In genomic region chr14:55024236-55024635, GRCm38 (mm10) we compare ENCODE assay signal across 9 mouse cellular contexts. TPM values are rescaled to one million over a fixed set of nuclear protein-coding genes. Genes with fewer than 3 reads are reported as not detected.
DNase-seq lines count a peak whose midpoint lies in the region; ATAC-seq and TF ChIP-seq lines count a peak whose summit lies in the region.
"Had no signal": no experiment of that assay in that cellular context is flagged by ENCODE, and none has a peak within 500 bp of the region (broad histone marks: within the 10 kb centered on the region; RNA-seq: fewer than 3 reads in every experiment).

No protein-coding gene starts in this region.

- in situ Hi-C loops in ES-E14 (cut with MboI; ENCODE audit: low sequenced_read_pairs in 2 of 2, unreplicated experiment in 2 of 2): no loop called here

- no peak overlapping the region for H3K4me2 ChIP-seq in kidney, embryonic 14.5 days (replicated peaks; ENCODE audit: low read depth, low read length)
- no peak overlapping the region for H3K4me2 ChIP-seq in midbrain, embryonic 16.5 days (ENCODE audit: low read length)
- H3K4me2 ChIP-seq: midbrain, embryonic 12.5 days had no signal

- H3K27me3 ChIP-seq in kidney, embryonic 14.5 days (ENCODE audit: control insufficient read depth, insufficient read depth, low read length): no peaks in the 10 kb centered on the region
- H3K27me3 ChIP-seq in midbrain, embryonic 16.5 days (ENCODE audit: control insufficient read depth, insufficient read depth, low read depth, low read length): no peaks in the 10 kb centered on the region

- no peak for ATAC-seq in kidney, embryonic 14.5 days (ENCODE audit: low FRiP score, low TSS enrichment)
- 0 out of 2 replicates have a peak, but pooled peaks have one; percentile 3 for ATAC-seq in midbrain, embryonic 16.5 days

- no peak overlapping the region for H3K27ac ChIP-seq in kidney, embryonic 14.5 days (ENCODE audit: low read depth, low read length)
- no peak overlapping the region for H3K27ac ChIP-seq in ES-E14 (ENCODE audit: insufficient read depth, low read depth, low read length, poor library complexity, severe bottlenecking)
- no peak overlapping the region for H3K27ac ChIP-seq in midbrain, embryonic 16.5 days (ENCODE audit: low read length)
- H3K27ac ChIP-seq: midbrain, embryonic 12.5 days had no signal

- H3K4me3 ChIP-seq in kidney, embryonic 14.5 days (ENCODE audit: low read length): no peak overlapping the region
- H3K4me3 ChIP-seq in ES-E14 (ENCODE audit: insufficient read depth in 1 of 2, low read depth in 1 of 2, low read length in 2 of 2, poor library complexity in 1 of 2, severe bottlenecking in 1 of 2): no peak overlapping the region; a peak in 1 of 4 replicates
- no peak overlapping the region for H3K4me3 ChIP-seq in midbrain, embryonic 16.5 days (ENCODE audit: low read depth, low read length)
- H3K4me3 ChIP-seq: midbrain, embryonic 12.5 days had no signal

- no peaks in the 10 kb centered on the region for H3K9me3 ChIP-seq in kidney, embryonic 14.5 days (ENCODE audit: control insufficient read depth, low read length)
- no peaks in the 10 kb centered on the region for H3K9me3 ChIP-seq in ES-E14 (ENCODE audit: control insufficient read depth, insufficient read depth, low read depth, low read length)
- H3K9me3 ChIP-seq in midbrain, embryonic 16.5 days (replicated peaks; ENCODE audit: control insufficient read depth, low read length, poor library complexity, severe bottlenecking): no peaks in the 10 kb centered on the region
- H3K9me3 ChIP-seq: midbrain, embryonic 12.5 days had no signal

- DNase-seq in kidney, adult 18-20 months: peak; percentile 64
- DNase-seq in ES-E14 (ENCODE audit: low read depth, low spot score): no peak
- DNase-seq in c-Kit-positive CD71-positive TER-119-negative erythroid progenitor cells, embryonic 14.5 days (ENCODE audit: low read depth): peak; percentile 53
- DNase-seq in frontal cortex, postnatal 25 days (ENCODE audit: low spot score in 2 of 2): peak; percentile 41 to 48
- peak; percentile 37 to 71 for DNase-seq in layer of hippocampus, postnatal 25 days (ENCODE audit: extremely low spot score in 1 of 2, low spot score in 1 of 2)
- peak; percentile 32 to 47 for DNase-seq in urinary bladder, postnatal 36 days (ENCODE audit: low spot score in 2 of 2)

- peaks cover 10% of the 10 kb centered on the region for H3K4me1 ChIP-seq in kidney, embryonic 14.5 days (ENCODE audit: control insufficient read depth, insufficient read depth, low read length)
- H3K4me1 ChIP-seq in ES-E14 (ENCODE audit: control insufficient read depth in 2 of 2, insufficient read depth in 2 of 2, low read length in 2 of 2, poor library complexity in 1 of 2): peaks cover 1 to 19% of the 10 kb centered on the region in 2 experiments; a peak in 2 of 4 replicates
- peaks cover 22% of the 10 kb centered on the region for H3K4me1 ChIP-seq in midbrain, embryonic 16.5 days (ENCODE audit: control insufficient read depth, insufficient read depth, low read length)

- H3K36me3 ChIP-seq in kidney, embryonic 14.5 days (ENCODE audit: control insufficient read depth, insufficient read depth, low read length): peaks cover 54% of the 10 kb centered on the region
- H3K36me3 ChIP-seq in ES-E14 (ENCODE audit: control insufficient read depth, insufficient read depth, low read length, poor library complexity, severe bottlenecking): peaks cover 22% of the 10 kb centered on the region
- H3K36me3 ChIP-seq in midbrain, embryonic 16.5 days (ENCODE audit: control insufficient read depth, insufficient read depth, low read length): peaks cover 16% of the 10 kb centered on the region

- WGBS in kidney, embryonic 14.5 days: 64% methylated on average over 7 of the region's 7 CpGs
- WGBS in midbrain, embryonic 16.5 days: 56% methylated on average over 7 of the region's 7 CpGs

- no peak overlapping the region for H3K9ac ChIP-seq in kidney, embryonic 14.5 days (ENCODE audit: low read depth, low read length)
- no peak overlapping the region for H3K9ac ChIP-seq in ES-E14 (ENCODE audit: insufficient read depth, low read depth, low read length, poor library complexity, severe bottlenecking)
- H3K9ac ChIP-seq in midbrain, embryonic 16.5 days (ENCODE audit: low read depth, low read length): no peak overlapping the region
- H3K9ac ChIP-seq: midbrain, embryonic 12.5 days had no signal

TF ChIP-seq in ES-E14, 5 proteins besides CTCF, POLR2A, EP300 and RAD21:
- no peak for TF ChIP-seq MAFK (IDR thresholded peaks at IDR 0.05; ENCODE audit: insufficient read depth, low read depth, low read length)
- peak; percentile 76 for TF ChIP-seq ZNF384 (IDR thresholded peaks at IDR 0.05; ENCODE audit: low read depth, low read length)
- no peak for TF ChIP-seq HCFC1 (IDR thresholded peaks at IDR 0.05; ENCODE audit: borderline replicate concordance, insufficient read depth, low read length)
- peak; percentile 80 for TF ChIP-seq ZC3H11A (IDR thresholded peaks at IDR 0.05; ENCODE audit: borderline replicate concordance, low read depth, low read length)
TF ChIP-seq in ES-E14: peak in this region for 2.

RNA-seq across cellular contexts. Expression of gene Ngdn, which starts 9.0 kb away (rescaled TPM):
- 80.8 and 109 TPM in 2 replicates for polyA plus RNA-seq in kidney, embryonic 14.5 days (2014; fragmentation: Nextera tagmentation; extraction: Ambion mirVana)
- 53.5 and 90.9 TPM in 2 replicates for total RNA-seq in ES-E14 (2012; rRNA removed)
- 10 to 100 TPM; 31.4 to 31.8 TPM for total RNA-seq in layer of hippocampus, postnatal 25 days (2021)
- polyA plus RNA-seq in midbrain, embryonic 16.5 days (2015; fragmentation: Nextera tagmentation; extraction: Ambion mirVana): 44.8 and 48.7 TPM in 2 replicates

RNA-seq across cellular contexts. Expression of gene Myh7, which starts 29.8 kb away (rescaled TPM):
- 0.11 and 2.0 TPM in 2 replicates for polyA plus RNA-seq in kidney, embryonic 14.5 days (2014; fragmentation: Nextera tagmentation; extraction: Ambion mirVana)
- total RNA-seq in ES-E14 (2012; rRNA removed): 3.2 and 3.3 TPM in 2 replicates
- total RNA-seq in layer of hippocampus, postnatal 25 days (2021): 10 to 100 TPM in 1 of 2 experiments, 1 to 10 TPM in 1; 7.8 to 10.3 TPM
- 7.7 and 8.9 TPM in 2 replicates for polyA plus RNA-seq in midbrain, embryonic 16.5 days (2015; fragmentation: Nextera tagmentation; extraction: Ambion mirVana)

RNA-seq across cellular contexts. Expression of gene Gm17428, which starts 47.5 kb away (rescaled TPM):
- polyA plus RNA-seq in kidney, embryonic 14.5 days (2014; fragmentation: Nextera tagmentation; extraction: Ambion mirVana): not detected in 2 replicates
- not detected in 2 replicates for total RNA-seq in ES-E14 (2012; rRNA removed)
- total RNA-seq in layer of hippocampus, postnatal 25 days (2021): not detected
- polyA plus RNA-seq in midbrain, embryonic 16.5 days (2015; fragmentation: Nextera tagmentation; extraction: Ambion mirVana): not detected in 2 replicates
- polyA plus RNA-seq: midbrain, embryonic 12.5 days had no signal

RNA-seq across cellular contexts. Expression of gene Myh6, which starts 57.5 kb away (rescaled TPM):
- 0.30 and 0.54 TPM in 2 replicates for polyA plus RNA-seq in kidney, embryonic 14.5 days (2014; fragmentation: Nextera tagmentation; extraction: Ambion mirVana)
- total RNA-seq in ES-E14 (2012; rRNA removed): 7.1 and 8.8 TPM in 2 replicates
- total RNA-seq in layer of hippocampus, postnatal 25 days (2021): 1 to 10 TPM; 1.4 to 4.8 TPM
- polyA plus RNA-seq in midbrain, embryonic 16.5 days (2015; fragmentation: Nextera tagmentation; extraction: Ambion mirVana): 1.3 and 2.9 TPM in 2 replicates
